Mouse (Mus musculus): ENCODE results near the gene Siglec1.
A peak's percentile ranks its signal among the peaks of the same experiment; 100 is the strongest.

GRCm38 (mm10) chr2:131056191-131056590 is 30.4 kb downstream of the Siglec1 start:
- peak; percentile 53; the same call in 1 of the 2 replicates for TF ChIP-seq CTCF (conservative IDR thresholded peaks at IDR 0.05; ENCODE audit: low read length)
- no peak for TF ChIP-seq NANOG (IDR thresholded peaks at IDR 0.05; ENCODE audit: borderline replicate concordance, low read length)
- TF ChIP-seq POU5F1 (IDR thresholded peaks at IDR 0.05; ENCODE audit: borderline replicate concordance, low read length): no peak

All from E14TG2a.4 (cell line).